Comparison of ENCODE assay signal across 8 mouse cellular contexts in genomic region chr3:86921181-86921975, GRCm38 (mm10). TPM values are rescaled to one million over a fixed set of nuclear protein-coding genes. Genes with fewer than 3 reads are reported as not detected.
DNase-seq lines count a peak whose midpoint lies in the region; ATAC-seq and TF ChIP-seq lines count a peak whose summit lies in the region.

No protein-coding gene starts in this region.

- no peaks in the 10 kb centered on the region for H3K4me1 ChIP-seq in lung, embryonic 14.5 days (ENCODE audit: insufficient read depth)
- H3K4me1 ChIP-seq in hindbrain, embryonic 12.5 days: peaks cover 29% of the 10 kb centered on the region
- H3K4me1 ChIP-seq in midbrain, embryonic 11.5 days (ENCODE audit: control insufficient read depth, insufficient read depth, low read length): peaks cover 11% of the 10 kb centered on the region

- no peak overlapping the region for H3K9ac ChIP-seq in lung, embryonic 14.5 days
- no peak overlapping the region; the same call in 1 of the 2 replicates for H3K9ac ChIP-seq in hindbrain, embryonic 12.5 days
- H3K9ac ChIP-seq in midbrain, embryonic 11.5 days (ENCODE audit: low read length): 0 out of 2 replicates have a peak overlapping the region, but pooled peaks have one; percentile 93

- no peaks in the 10 kb centered on the region for H3K9me3 ChIP-seq in lung, embryonic 14.5 days (ENCODE audit: low read depth, low read length)
- no peaks in the 10 kb centered on the region for H3K9me3 ChIP-seq in hindbrain, embryonic 12.5 days (replicated peaks)
- H3K9me3 ChIP-seq in midbrain, embryonic 11.5 days (ENCODE audit: control insufficient read depth, low read length): no peaks in the 10 kb centered on the region

- H3K36me3 ChIP-seq in lung, embryonic 14.5 days (ENCODE audit: insufficient read depth): no peaks in the 10 kb centered on the region
- peaks cover 12% of the 10 kb centered on the region; the same call in 1 of the 2 replicates for H3K36me3 ChIP-seq in hindbrain, embryonic 12.5 days
- H3K36me3 ChIP-seq in midbrain, embryonic 11.5 days (ENCODE audit: control insufficient read depth, insufficient read depth, low read length): peaks cover 2% of the 10 kb centered on the region

- H3K27ac ChIP-seq in lung, embryonic 14.5 days (ENCODE audit: low read depth): no peak overlapping the region
- H3K27ac ChIP-seq in hindbrain, embryonic 12.5 days: peak overlapping the region; percentile 95
- no peak overlapping the region for H3K27ac ChIP-seq in midbrain, embryonic 11.5 days (ENCODE audit: low read depth, low read length)

- ATAC-seq in lung, embryonic 14.5 days (ENCODE audit: insufficient read depth): no peak
- no peak for ATAC-seq in hindbrain, embryonic 12.5 days (ENCODE audit: low FRiP score)
- ATAC-seq in midbrain, embryonic 11.5 days (ENCODE audit: low FRiP score): no peak

- H3K4me2 ChIP-seq in lung, embryonic 14.5 days: peak overlapping the region; percentile 91
- H3K4me2 ChIP-seq in hindbrain, embryonic 12.5 days (replicated peaks): peak overlapping the region; percentile 73
- peak overlapping the region; percentile 66 for H3K4me2 ChIP-seq in midbrain, embryonic 11.5 days

- H3K4me3 ChIP-seq in lung, embryonic 14.5 days (ENCODE audit: low read depth, low read length): peak overlapping the region; percentile 77
- H3K4me3 ChIP-seq in hindbrain, embryonic 12.5 days: no peak overlapping the region
- H3K4me3 ChIP-seq in midbrain, embryonic 11.5 days (ENCODE audit: low read depth, low read length): 0 out of 2 replicates have a peak overlapping the region, but pooled peaks have one; percentile 83

- DNase-seq in lung, embryonic 14.5 days: no peak
- DNase-seq in lung, postnatal 10 days: no peak
- DNase-seq in cerebellum, adult 8-10 months: peak; percentile 51
- DNase-seq in midbrain, embryonic 11.5 days (ENCODE audit: low spot score, missing footprints): no peak
- DNase-seq in right cerebral cortex, postnatal 4 days: no peak
- no peak for DNase-seq in embryo, embryonic 10 days (ENCODE audit: low spot score)
- no peak for DNase-seq in urinary bladder, postnatal 4 days (ENCODE audit: low spot score in 2 of 2)

- peaks cover 11% of the 10 kb centered on the region for H3K27me3 ChIP-seq in lung, embryonic 14.5 days (ENCODE audit: insufficient read depth, low read length)
- no peaks in the 10 kb centered on the region for H3K27me3 ChIP-seq in hindbrain, embryonic 12.5 days
- no peaks in the 10 kb centered on the region for H3K27me3 ChIP-seq in midbrain, embryonic 11.5 days (ENCODE audit: control insufficient read depth, insufficient read depth, low read length)

- TF ChIP-seq CTCF in lung, embryonic 14.5 days (IDR thresholded peaks at IDR 0.05; ENCODE audit: low read depth): no peak

- WGBS in lung, embryonic 14.5 days: 69% methylated on average over 18 of the region's 18 CpGs
- 70% methylated on average over 18 of the region's 18 CpGs for WGBS in hindbrain, embryonic 12.5 days
- WGBS in midbrain, embryonic 11.5 days: 76% methylated on average over 18 of the region's 18 CpGs

RNA-seq across cellular contexts. Expression of gene Dclk2, which starts 0.7 kb away (rescaled TPM):
- 7.3 and 8.2 TPM in 2 replicates for polyA plus RNA-seq in lung, embryonic 14.5 days (2014; fragmentation: Nextera tagmentation; extraction: Ambion mirVana)
- polyA plus RNA-seq in hindbrain, embryonic 12.5 days (2016; fragmentation: Nextera tagmentation; extraction: Ambion mirVana): 74.8 and 88.3 TPM in 2 replicates
- 23.0 and 23.1 TPM in 2 replicates for polyA plus RNA-seq in midbrain, embryonic 11.5 days (2014; fragmentation: Nextera tagmentation; extraction: Ambion mirVana)
